Mouse (Mus musculus) mouse trophoblast stem cell (cell line): ENCODE measurements around the gene Leng9.

Source experiments
- in situ Hi-C, 2 experiments: fragments of 300-500 bp; cut with MseI, MboI; formaldehyde crosslinking; loops; 2 replicates in 1 of 2; 3 replicates in 1 of 2; pipeline ENCODE4 v1.15.1; 2025

The Leng9 gene

GRCm38 (mm10) chr7:4150059-4150541 lies at the start of gene Leng9:
Leng9 (minus strand) TSS chr7:4150374.
- in situ Hi-C loops, result no loop called here

GRCm38 (mm10) chr7:4178438-4178837 lies 28.3 kb upstream of the Leng9 start:
- in situ Hi-C loops, result no loop called here

DNA sequence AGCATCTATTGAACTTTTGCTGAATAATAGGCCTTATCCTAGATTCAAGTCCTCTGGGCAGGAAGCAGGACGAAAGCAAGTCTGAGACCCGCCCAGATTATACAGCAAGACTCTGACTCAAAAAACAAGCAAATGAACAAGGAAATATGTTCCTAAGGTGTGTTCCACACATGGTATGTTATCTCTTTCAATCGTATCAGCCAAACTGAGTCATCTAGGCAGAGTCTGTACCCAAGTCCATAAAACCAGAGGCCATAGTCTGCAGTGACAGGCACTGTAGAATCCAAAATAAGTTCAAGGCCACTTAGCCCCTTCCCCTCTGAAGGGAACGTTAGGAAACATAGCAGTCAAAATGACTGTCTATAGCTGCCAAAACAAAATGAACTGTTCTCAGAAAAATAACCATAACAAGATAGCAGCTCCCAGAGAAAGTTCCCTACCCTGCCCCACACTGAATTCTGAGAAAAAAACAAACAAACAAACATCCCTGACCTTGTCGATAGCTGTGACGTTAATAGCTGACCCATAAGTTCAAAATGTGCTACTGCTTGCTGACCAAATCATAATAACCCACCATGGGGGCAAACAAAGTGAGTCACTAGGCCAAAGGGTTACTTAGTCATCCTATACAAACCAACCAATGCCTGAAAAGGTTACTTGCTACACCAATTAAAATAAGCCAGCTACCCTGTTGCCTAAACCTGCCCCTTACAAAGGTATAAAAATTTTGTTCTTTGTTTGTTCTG lies 20.2 kb upstream of the Leng9 start:
- in situ Hi-C loops, result no loop called here

DNA sequence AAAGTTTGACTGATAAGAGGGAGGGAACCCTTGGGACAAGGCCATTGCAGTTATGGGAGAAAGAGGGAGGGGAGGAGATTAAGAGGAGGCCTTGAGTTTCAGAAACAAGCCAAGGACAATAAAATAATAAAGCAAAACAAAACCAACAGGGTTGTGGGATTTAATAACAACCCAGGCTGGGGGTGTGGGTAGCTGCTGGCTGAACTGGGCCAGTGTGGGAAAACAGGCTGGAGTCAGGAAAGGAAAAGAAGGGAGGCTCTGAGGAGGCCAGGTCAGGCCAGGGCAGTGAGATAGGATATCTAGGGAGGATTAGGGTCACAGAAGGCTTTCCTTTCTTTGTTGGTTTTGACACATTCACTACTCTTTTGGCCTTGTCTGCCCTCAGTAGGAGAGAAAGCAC lies 16.9 kb upstream of the Leng9 start:
- in situ Hi-C loops, result loop anchor here in 1 of 2 experiments (10.0 kb wide), 1 partner anchor 48 kb away; no protein-coding TSS in a partner anchor

DNA sequence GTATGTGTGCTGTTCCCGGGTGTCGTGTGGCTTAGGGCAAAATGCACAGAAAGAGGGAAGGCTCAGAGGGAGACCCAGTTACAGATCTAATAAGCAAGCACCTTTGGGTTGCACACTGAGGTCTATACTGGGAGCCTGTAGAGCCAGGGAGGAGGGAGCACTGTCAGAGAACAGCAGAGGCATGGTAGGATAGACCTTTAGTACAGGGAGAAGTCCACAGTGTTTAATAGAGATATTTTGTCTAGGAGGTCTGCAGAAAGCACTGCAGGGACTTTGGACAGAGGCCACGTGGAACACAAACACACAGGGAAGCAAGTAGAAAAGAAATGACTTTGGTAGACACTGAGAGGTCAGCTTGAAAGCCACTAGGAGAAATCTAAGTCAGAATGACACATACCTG lies 15.1 kb upstream of the Leng9 start:
- in situ Hi-C loops, result loop anchor here in 1 of 2 experiments (10.0 kb wide), 1 partner anchor 50 kb away; no protein-coding TSS in a partner anchor

DNA sequence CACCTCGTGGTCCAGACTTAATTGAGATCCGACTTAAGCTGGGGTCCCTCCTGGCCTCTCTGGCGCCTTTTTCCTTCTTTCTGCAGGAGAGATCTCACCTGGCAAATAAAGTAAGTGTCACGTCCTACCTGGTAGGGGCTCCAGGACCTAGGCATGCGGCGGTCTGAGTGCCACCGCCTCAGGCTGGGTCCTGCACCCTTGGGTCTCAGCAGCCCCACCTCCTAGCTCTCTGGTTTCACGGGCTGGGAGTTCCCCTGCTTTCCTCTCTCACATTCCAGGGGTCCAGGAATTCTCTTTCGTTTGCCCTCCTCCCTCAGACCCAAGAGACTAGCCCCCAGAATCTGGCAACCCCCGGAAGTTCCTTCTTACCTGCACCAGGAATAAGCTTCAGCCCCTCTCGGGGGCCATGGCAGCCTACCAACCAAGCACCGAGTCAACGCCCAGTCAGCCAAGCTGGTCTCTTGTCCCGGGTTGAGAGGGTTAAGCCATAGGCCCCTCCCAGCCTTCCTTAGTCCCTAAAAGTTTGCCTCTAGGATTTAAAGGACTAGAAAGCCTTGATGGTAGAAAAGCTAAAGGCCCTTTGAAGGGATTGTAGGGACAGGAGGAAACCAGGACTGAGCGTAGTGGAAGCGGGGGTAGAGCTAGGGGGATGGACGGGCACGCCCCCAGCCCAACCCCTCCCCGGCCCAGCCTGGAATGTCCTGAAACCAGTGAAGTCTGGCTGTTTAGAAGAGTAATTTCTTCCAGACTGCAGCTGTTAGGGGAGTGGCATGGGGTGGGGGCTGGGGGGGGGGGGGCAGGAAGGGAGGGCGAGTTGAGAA lies 14.1 kb upstream of the Leng9 start, which contains the start of gene Cdc42ep5:
Gene Cdc42ep5, minus strand, starts transcription at position 771 of the 821 bp plus-strand sequence.
- in situ Hi-C loops, result loop anchor here in 1 of 2 experiments (10.0 kb wide), 1 partner anchor 51 kb away; no protein-coding TSS in a partner anchor

- in situ Hi-C loops, result loop anchor here in 1 of 2 experiments (10.0 kb wide), 1 partner anchor 51 kb away; no protein-coding TSS in a partner anchor
Measured at GRCm38 (mm10) chr7:4163571-4164072, 13.4 kb upstream of the Leng9 start.

DNA sequence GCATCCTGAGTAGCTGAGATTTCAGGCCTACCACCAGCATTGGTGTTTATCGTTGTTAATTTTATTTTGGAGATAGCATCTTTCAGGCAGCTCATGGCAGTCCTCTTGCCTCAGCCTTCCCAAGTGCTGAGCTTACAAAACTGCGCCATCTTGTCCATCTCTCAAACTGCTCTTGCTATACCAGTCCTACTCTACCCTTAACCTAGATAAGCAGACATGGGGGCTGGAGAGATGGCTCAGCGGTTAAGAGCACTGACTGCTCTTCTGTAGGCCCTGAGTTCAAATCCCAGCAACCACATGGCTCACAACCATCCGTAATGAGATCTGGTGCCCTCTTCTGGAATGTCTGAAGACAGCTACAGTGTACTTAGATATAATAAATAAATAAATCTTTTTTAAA lies 11.4 kb upstream of the Leng9 start:
- in situ Hi-C loops, result loop anchor here in 1 of 2 experiments (10.0 kb wide), 1 partner anchor 53 kb away; no protein-coding TSS in a partner anchor

GRCm38 (mm10) chr7:4154976-4155375 lies 4.8 kb upstream of the Leng9 start:
- in situ Hi-C loops, result no loop called here

DNA sequence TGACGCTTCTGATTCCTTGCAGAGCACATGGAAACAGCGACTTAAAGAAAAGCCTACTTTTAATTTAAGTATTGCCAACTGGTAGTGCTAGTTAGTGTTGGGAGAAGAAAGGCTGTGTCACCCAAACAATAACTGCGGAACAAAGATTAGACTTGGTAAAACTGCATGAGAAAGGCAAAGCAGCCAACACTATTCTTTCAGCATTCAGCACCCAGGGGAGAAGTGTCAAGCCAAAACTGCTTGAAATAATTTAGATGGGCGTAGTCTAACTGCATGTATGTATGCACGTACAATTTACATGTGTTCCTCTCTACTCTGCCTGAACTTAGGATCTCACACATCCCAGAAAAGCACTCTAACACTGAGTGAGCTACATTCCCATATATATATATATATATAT lies 4.2 kb upstream of the Leng9 start:
- in situ Hi-C loops, result no loop called here

DNA sequence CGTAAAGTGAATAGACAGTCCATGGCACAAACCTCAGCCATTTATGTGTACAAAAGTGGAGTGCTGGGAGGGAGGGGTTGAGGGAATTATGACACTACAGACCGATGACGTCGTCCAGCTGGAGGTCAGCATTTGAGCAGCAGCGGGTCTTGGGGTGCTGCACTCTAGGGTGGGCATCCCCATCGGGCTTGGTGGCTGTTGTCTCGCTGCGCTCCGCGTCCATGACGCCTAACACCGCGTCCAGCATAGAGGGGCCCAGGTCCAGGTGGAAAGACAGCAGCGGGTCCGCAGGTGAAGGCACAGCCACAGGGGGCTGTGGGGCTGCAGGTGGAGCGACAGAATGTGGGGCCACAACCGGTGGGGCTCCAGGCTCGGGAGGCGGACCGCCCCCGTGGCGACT lies 1.1 kb upstream of the Leng9 start:
- in situ Hi-C loops, result no loop called here

GRCm38 (mm10) chr7:4150811-4151221 lies 642 bp upstream of the Leng9 start:
- in situ Hi-C loops, result no loop called here

- in situ Hi-C loops, result loop anchor here in 1 of 2 experiments (25.0 kb wide), 1 partner anchor 437 kb away; the partner anchor contains the start of genes Pirb and Rps9
Measured at GRCm38 (mm10) chr7:4149209-4150054, 742 bp downstream of the Leng9 start.

DNA sequence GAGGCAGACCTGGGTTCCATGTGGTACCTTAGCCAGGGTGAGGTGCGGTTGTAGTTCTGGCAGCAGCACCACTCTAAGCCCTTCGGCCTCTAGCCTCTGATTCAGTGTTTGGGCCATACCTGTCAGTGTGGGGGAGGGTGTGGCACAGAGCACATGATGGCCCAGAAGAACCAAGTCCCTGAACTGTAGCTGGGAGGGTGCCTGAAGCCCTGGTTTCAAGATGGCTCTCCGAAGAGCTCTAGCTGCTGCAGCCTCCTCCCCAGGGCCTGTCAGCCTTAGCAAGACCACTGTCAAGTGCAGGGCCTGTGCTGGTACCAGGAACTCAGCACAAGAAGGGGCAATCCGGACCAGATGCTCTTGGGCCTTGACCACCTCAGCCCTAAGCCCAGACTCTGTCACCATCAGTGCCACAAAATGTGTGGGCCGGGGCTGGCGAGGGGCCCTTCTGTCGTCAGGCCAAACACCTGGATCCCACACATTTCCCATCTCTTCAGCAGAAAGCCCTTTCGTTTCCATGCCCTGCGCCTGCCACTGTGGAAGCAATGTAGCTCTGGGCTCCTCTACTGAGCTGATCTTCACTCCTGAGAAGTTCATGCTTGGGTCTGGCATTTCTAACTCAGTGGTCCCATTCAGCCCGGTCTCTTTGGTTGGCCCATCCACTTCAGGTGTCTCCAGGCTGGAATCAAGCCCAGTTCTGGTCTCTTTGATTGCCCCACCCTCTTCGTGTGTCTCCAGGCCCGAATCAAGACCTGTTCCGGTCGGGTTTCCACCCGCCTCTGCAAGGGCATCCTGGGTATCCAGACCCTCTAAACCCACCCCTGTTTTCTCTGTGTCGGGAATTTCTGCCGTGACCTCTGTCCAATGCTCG lies 1.6 kb downstream of the Leng9 start:
- in situ Hi-C loops, result loop anchor here in 1 of 2 experiments (25.0 kb wide), 1 partner anchor 436 kb away; the partner anchor contains the start of genes Pirb and Rps9

DNA sequence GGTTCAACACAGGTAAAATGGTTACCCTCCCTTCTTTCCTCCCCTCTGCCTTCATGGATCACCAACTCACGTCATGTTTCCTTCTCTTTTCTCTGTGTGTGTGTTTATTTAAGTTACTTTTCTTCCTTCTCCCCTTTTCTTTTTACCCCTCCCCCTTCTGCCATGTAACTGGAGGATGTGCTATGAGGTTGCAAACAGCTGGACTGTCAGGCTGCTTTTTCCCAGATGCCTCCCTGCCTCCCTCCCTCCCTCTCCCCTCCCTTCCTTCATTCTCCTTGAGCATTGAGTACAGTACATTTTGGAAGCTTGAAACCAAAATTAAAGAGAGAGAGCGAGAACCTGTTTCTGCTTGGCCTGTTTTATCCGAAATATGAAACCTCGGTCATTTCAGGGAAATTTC lies 2.3 kb downstream of the Leng9 start:
- in situ Hi-C loops, result loop anchor here in 1 of 2 experiments (25.0 kb wide), 1 partner anchor 436 kb away; the partner anchor contains the start of genes Pirb and Rps9

DNA sequence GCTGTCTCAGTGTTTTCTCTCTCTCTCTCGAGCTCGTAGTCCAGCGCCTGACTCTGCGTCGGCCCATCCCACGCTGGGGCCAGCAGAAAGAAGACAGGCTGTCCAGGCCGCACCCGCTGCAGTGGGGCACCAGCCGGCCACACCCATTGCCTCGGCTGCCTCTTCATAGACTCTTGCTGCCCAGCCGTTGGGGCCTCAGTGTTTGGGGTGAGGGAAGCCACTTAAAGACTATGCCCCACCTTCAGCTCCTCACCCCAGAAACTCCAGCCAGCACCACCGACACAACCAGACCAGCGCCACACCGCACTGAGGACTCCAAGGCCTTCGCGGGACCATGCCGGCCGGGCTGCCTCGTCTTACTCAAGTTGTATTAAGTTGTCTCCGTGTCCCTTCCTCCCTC lies 2.8 kb downstream of the Leng9 start:
- in situ Hi-C loops, result loop anchor here in 1 of 2 experiments (25.0 kb wide), 1 partner anchor 435 kb away; the partner anchor contains the start of genes Pirb and Rps9

- in situ Hi-C loops, result loop anchor here in 1 of 2 experiments (25.0 kb wide), 1 partner anchor 434 kb away; the partner anchor contains the start of genes Pirb and Rps9
Measured at GRCm38 (mm10) chr7:4146241-4147180, 3.7 kb downstream of the Leng9 start.

GRCm38 (mm10) chr7:4145552-4146190 lies 4.5 kb downstream of the Leng9 start:
- in situ Hi-C loops, result loop anchor here in 1 of 2 experiments (25.0 kb wide), 1 partner anchor 433 kb away; the partner anchor contains the start of genes Pirb and Rps9
